Mouse (Mus musculus) myocyte (in vitro differentiated cells): Measurements from ENCODE around the gene Cers6.

Experiments used
- E2F4 ChIP-seq: IDR thresholded peaks from one replicate; pipeline ENCODE4 v1.6.1; 2011; ENCODE audit warnings: mild to moderate bottlenecking, control low read depth, moderate library complexity; ENCODE audit not compliant: insufficient read depth
- MAX ChIP-seq: IDR thresholded peaks from one replicate; pipeline ENCODE4 v1.6.1; 2011; ENCODE audit warnings: low read depth, mild to moderate bottlenecking, control low read depth
- POLR2A ChIP-seq: IDR thresholded peaks from one replicate; pipeline ENCODE4 v1.6.1; 2011; ENCODE audit warnings: low read depth, mild to moderate bottlenecking, control low read depth, moderate library complexity; ENCODE audit not compliant: insufficient read length
- POLR2AphosphoS2 ChIP-seq: IDR thresholded peaks from one replicate; pipeline ENCODE4 v1.6.1; 2011; ENCODE audit warnings: low read depth, control low read depth; ENCODE audit not compliant: insufficient read length
- TCF3 ChIP-seq: IDR thresholded peaks from one replicate; pipeline ENCODE4 v1.6.1; 2011; ENCODE audit warnings: low read depth, control low read depth; ENCODE audit not compliant: insufficient read length
- USF1 ChIP-seq: IDR thresholded peaks from one replicate; pipeline ENCODE4 v1.6.1; 2011; ENCODE audit warnings: low read depth, mild to moderate bottlenecking, control low read depth, moderate library complexity

- TF ChIP-seq USF1, result no peak
- TF ChIP-seq E2F4, result no peak
- no peak for TF ChIP-seq TCF3
- TF ChIP-seq POLR2A, result peak; percentile 15
- TF ChIP-seq POLR2AphosphoS2, result no peak
- TF ChIP-seq MAX, result no peak
Observed at GRCm38 (mm10) chr2:68861721-68862463, 651 bp downstream of the Cers6 start.
